Mouse (Mus musculus) embryo, embryonic 10 days (tissue): Measurements from ENCODE around the gene Spcs2.
A peak's percentile ranks its signal among the peaks of the same experiment; 100 is the strongest.

Experiments used
- DNase-seq: peaks from one replicate; pipeline ENCODE4 v3.0.0-alpha.2; 2015; ENCODE audit warnings: low spot score

Gene Spcs2

GRCm38 (mm10) chr7:99864241-99865028, 1.2 kb upstream of the Spcs2 start:
- DNase-seq = peak; percentile 71

- peak; percentile 100 for DNase-seq
Measured at GRCm38 (mm10) chr7:99858813-99859585, 4.3 kb downstream of the Spcs2 start, which contains the start of gene Xrra1. Xrra1 (plus strand) TSS chr7:99859116.

GRCm38 (mm10) chr7:99858175-99858812, 5.0 kb downstream of the Spcs2 start:
- no peak for DNase-seq

- DNase-seq = no peak
Measured at GRCm38 (mm10) chr7:99856266-99856861, 6.9 kb downstream of the Spcs2 start.

- DNase-seq = no peak
Measured at GRCm38 (mm10) chr7:99854311-99854710, 9.0 kb downstream of the Spcs2 start.

- DNase-seq = no peak
Measured at GRCm38 (mm10) chr7:99853350-99853749, 9.9 kb downstream of the Spcs2 start.

- no peak for DNase-seq
Measured at GRCm38 (mm10) chr7:99851618-99852017, 11.6 kb downstream of the Spcs2 start.

GRCm38 (mm10) chr7:99851121-99851520, 12.1 kb downstream of the Spcs2 start:
- DNase-seq = no peak

GRCm38 (mm10) chr7:99850534-99850933, 12.7 kb downstream of the Spcs2 start:
- no peak for DNase-seq

- no peak for DNase-seq
Measured at GRCm38 (mm10) chr7:99845533-99846236, 17.6 kb downstream of the Spcs2 start.

- DNase-seq = no peak
Measured at GRCm38 (mm10) chr7:99838241-99838640, 25.0 kb downstream of the Spcs2 start.

- no peak for DNase-seq
Measured at GRCm38 (mm10) chr7:99837358-99838071, 25.7 kb downstream of the Spcs2 start.

- no peak for DNase-seq
Measured at GRCm38 (mm10) chr7:99836781-99837180, 26.5 kb downstream of the Spcs2 start.

- no peak for DNase-seq
Measured at GRCm38 (mm10) chr7:99834314-99834853, 28.9 kb downstream of the Spcs2 start.

- DNase-seq = no peak
Measured at GRCm38 (mm10) chr7:99833846-99834222, 29.4 kb downstream of the Spcs2 start.

- DNase-seq = no peak
Measured at GRCm38 (mm10) chr7:99833115-99833845, 30.0 kb downstream of the Spcs2 start.

GRCm38 (mm10) chr7:99828083-99828570, 35.1 kb downstream of the Spcs2 start, which contains the start of gene Neu3:
Neu3 (minus strand) TSS chr7:99828417.
- DNase-seq = peak; percentile 97

- peak; percentile 10 for DNase-seq
Measured at GRCm38 (mm10) chr7:99826096-99826495, 37.2 kb downstream of the Spcs2 start.

GRCm38 (mm10) chr7:99825511-99825910, 37.8 kb downstream of the Spcs2 start:
- DNase-seq = no peak
